9 mouse cellular contexts compared by ENCODE assay signal in the genomic region with DNA sequence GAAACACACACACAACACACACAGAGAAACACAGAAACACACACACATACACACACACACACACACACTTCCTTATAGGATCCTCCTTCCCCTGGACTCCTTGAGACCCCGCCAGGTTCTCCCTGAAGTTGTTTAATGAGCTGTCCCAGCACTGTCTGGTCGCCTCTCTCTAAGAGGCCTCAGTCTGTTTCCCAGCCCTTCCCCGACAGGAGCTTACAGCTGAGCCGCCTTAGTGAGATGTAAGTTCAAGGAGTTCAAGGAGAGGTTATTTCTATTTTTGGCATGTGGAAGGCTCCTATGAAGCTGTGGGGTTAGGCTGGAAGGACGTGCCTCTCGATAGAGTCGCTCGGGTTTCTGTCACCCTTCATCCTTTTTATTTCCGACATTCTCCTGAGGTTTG.
DNase-seq lines count a peak whose midpoint lies in the region; ATAC-seq lines count a peak whose summit lies in the region.
"Had no signal": no experiment of that assay in that cellular context is flagged by ENCODE, and none has a peak within 500 bp of the region (broad histone marks: within the 10 kb centered on the region; RNA-seq: fewer than 3 reads in every experiment).

No protein-coding gene starts in this region.

- H3K4me1 ChIP-seq in embryonic facial prominence, embryonic 13.5 days, result peaks cover 30% of the 10 kb centered on the region
- peaks cover 37% of the 10 kb centered on the region for H3K4me1 ChIP-seq in embryonic facial prominence, embryonic 10.5 days
- H3K4me1 ChIP-seq in heart, embryonic 14.5 days (ENCODE audit: control insufficient read depth in 2 of 2, insufficient read depth in 2 of 2, low read length in 2 of 2), result peaks cover 8 to 11% of the 10 kb centered on the region in 2 experiments
- H3K4me1 ChIP-seq in neural tube, embryonic 15.5 days, result peaks cover 21% of the 10 kb centered on the region

- H3K36me3 ChIP-seq in embryonic facial prominence, embryonic 13.5 days, result no peaks in the 10 kb centered on the region
- H3K36me3 ChIP-seq in embryonic facial prominence, embryonic 10.5 days (replicated peaks), result no peaks in the 10 kb centered on the region
- H3K36me3 ChIP-seq in heart, embryonic 14.5 days (ENCODE audit: control insufficient read depth, insufficient read depth, low read length), result no peaks in the 10 kb centered on the region
- H3K36me3 ChIP-seq in neural tube, embryonic 15.5 days, result no peaks in the 10 kb centered on the region
- H3K36me3 ChIP-seq: hindbrain, embryonic 15.5 days had no signal

- no peak for ATAC-seq in embryonic facial prominence, embryonic 13.5 days (ENCODE audit: insufficient number of reproducible peaks, insufficient read depth, low FRiP score, low TSS enrichment, low read depth)
- ATAC-seq in heart, embryonic 14.5 days (ENCODE audit: insufficient number of reproducible peaks, insufficient read depth, low FRiP score, low read depth), result peak; percentile 19; the same call in 1 of the 2 replicates
- ATAC-seq in neural tube, embryonic 15.5 days (ENCODE audit: low FRiP score), result 0 out of 2 replicates have a peak, but pooled peaks have one; percentile 53

- H3K27me3 ChIP-seq in embryonic facial prominence, embryonic 13.5 days, result peaks cover 41% of the 10 kb centered on the region
- H3K27me3 ChIP-seq in embryonic facial prominence, embryonic 10.5 days (replicated peaks; ENCODE audit: low read depth, poor library complexity, severe bottlenecking), result peaks cover 74% of the 10 kb centered on the region
- 0 out of 2 replicates have a peak, but pooled peaks cover 4% of the 10 kb centered on the region for H3K27me3 ChIP-seq in heart, embryonic 14.5 days (ENCODE audit: control insufficient read depth, insufficient read depth, low read length)
- 0 out of 2 replicates have a peak, but pooled peaks cover 3% of the 10 kb centered on the region for H3K27me3 ChIP-seq in neural tube, embryonic 15.5 days (replicated peaks)

- WGBS in embryonic facial prominence, embryonic 13.5 days, result 23% methylated on average over 9 of the region's 9 CpGs
- 32% methylated on average over 9 of the region's 9 CpGs for whole genome bisulfite sequencing in embryonic facial prominence, embryonic 10.5 days
- 5% methylated on average over 9 of the region's 9 CpGs for WGBS in heart, embryonic 14.5 days
- WGBS in neural tube, embryonic 15.5 days, result 43% methylated on average over 9 of the region's 9 CpGs

- H3K4me3 ChIP-seq in embryonic facial prominence, embryonic 13.5 days, result no peak overlapping the region
- H3K4me3 ChIP-seq in embryonic facial prominence, embryonic 10.5 days, result no peak overlapping the region
- no peak overlapping the region for H3K4me3 ChIP-seq in heart, embryonic 14.5 days (ENCODE audit: control insufficient read depth in 1 of 2, insufficient read depth in 1 of 2, low read depth in 1 of 2, low read length in 2 of 2)
- H3K4me3 ChIP-seq in neural tube, embryonic 15.5 days (replicated peaks), result no peak overlapping the region
- H3K4me3 ChIP-seq: hindbrain, embryonic 15.5 days had no signal

- DNase-seq in embryonic facial prominence, embryonic 10.5 days (ENCODE audit: low spot score), result no peak
- no peak for DNase-seq in heart, postnatal 10 days
- DNase-seq in neural tube, embryonic 10.5 days (ENCODE audit: extremely low spot score, low spot score), result no peak
- DNase-seq in retina, postnatal 1 day, result peak; percentile 52
- DNase-seq in thymus, postnatal 10 days (ENCODE audit: low spot score in 2 of 2), result no peak

- intact Hi-C loops in heart, postnatal 10 days (cut with DNase I), result loop anchor here (2.0 kb wide), 3 partner anchors 227 to 403 kb away; a partner anchor contains a TSS

- 0 out of 2 replicates have a peak overlapping the region, but pooled peaks have one; percentile 27 for H3K9ac ChIP-seq in embryonic facial prominence, embryonic 13.5 days
- no peak overlapping the region for H3K9ac ChIP-seq in heart, embryonic 14.5 days (ENCODE audit: low read length)
- no peak overlapping the region for H3K9ac ChIP-seq in neural tube, embryonic 15.5 days (replicated peaks)
- H3K9ac ChIP-seq: hindbrain, embryonic 15.5 days had no signal

- H3K9me3 ChIP-seq in embryonic facial prominence, embryonic 13.5 days, result no peaks in the 10 kb centered on the region
- no peaks in the 10 kb centered on the region for H3K9me3 ChIP-seq in embryonic facial prominence, embryonic 10.5 days
- H3K9me3 ChIP-seq in heart, embryonic 14.5 days (ENCODE audit: control insufficient read depth, low read length), result no peaks in the 10 kb centered on the region
- H3K9me3 ChIP-seq in neural tube, embryonic 15.5 days (replicated peaks), result no peaks in the 10 kb centered on the region
- H3K9me3 ChIP-seq: hindbrain, embryonic 15.5 days had no signal

- 0 out of 2 replicates have a peak overlapping the region, but pooled peaks have one; percentile 11 for H3K4me2 ChIP-seq in embryonic facial prominence, embryonic 13.5 days
- H3K4me2 ChIP-seq in heart, embryonic 14.5 days (ENCODE audit: low read length), result peak overlapping the region; percentile 46
- H3K4me2 ChIP-seq in neural tube, embryonic 15.5 days, result no peak overlapping the region

- H3K27ac ChIP-seq in embryonic facial prominence, embryonic 13.5 days, result no peak overlapping the region
- no peak overlapping the region for H3K27ac ChIP-seq in embryonic facial prominence, embryonic 10.5 days (replicated peaks)
- no peak overlapping the region for H3K27ac ChIP-seq in heart, embryonic 14.5 days (replicated peaks in 1 of 2; ENCODE audit: control insufficient read depth in 1 of 2, insufficient read depth in 1 of 2, low read depth in 2 of 2, low read length in 2 of 2)
- no peak overlapping the region for H3K27ac ChIP-seq in neural tube, embryonic 15.5 days (replicated peaks)
- H3K27ac ChIP-seq: hindbrain, embryonic 15.5 days had no signal
